Mouse (Mus musculus) ES-E14 (cell line): ENCODE data around the gene Irf2bpl. TPM values are rescaled to one million over a fixed set of nuclear protein-coding genes. Genes with fewer than 3 reads are reported as not detected.
A peak's percentile ranks its signal among the peaks of the same experiment; 100 is the strongest.

Experiments used
- DNase-seq: peaks from one replicate; pipeline ENCODE4 v3.0.0-alpha.2; 2013; ENCODE audit warnings: low read depth, low spot score
- H3K27ac ChIP-seq: 2 replicates; pipeline ENCODE4 v1.5.1; 2012; ENCODE audit warnings: low read depth, mild to moderate bottlenecking, low read length, moderate library complexity, mixed read lengths; ENCODE audit not compliant: poor library complexity, insufficient read depth, severe bottlenecking
- H3K36me3 ChIP-seq: 2 replicates; pipeline ENCODE4 v1.6.1; 2012; ENCODE audit warnings: mild to moderate bottlenecking, low read length, moderate library complexity, mixed read lengths; ENCODE audit not compliant: control insufficient read depth, poor library complexity, insufficient read depth, severe bottlenecking
- H3K4me1 ChIP-seq, 2 experiments: fragments of 150-350 bp in 1 of 2; sonication (generic) in 1 of 2; 2 replicates each; pipeline ENCODE4 v1.6.1; 2012; ENCODE audit warnings: low read length in 2 of 2, mild to moderate bottlenecking in 1 of 2, mixed read lengths in 1 of 2; ENCODE audit not compliant: control insufficient read depth in 2 of 2, insufficient read depth in 2 of 2, poor library complexity in 1 of 2
- H3K4me3 ChIP-seq, 2 experiments: fragments of 150-350 bp in 1 of 2; sonication (generic) in 1 of 2; 2 replicates each; pipeline ENCODE4 v1.5.1; 2012; ENCODE audit warnings: low read length in 2 of 2, low read depth in 1 of 2, mild to moderate bottlenecking in 1 of 2, mixed read lengths in 1 of 2; ENCODE audit not compliant: insufficient read depth in 1 of 2, poor library complexity in 1 of 2, severe bottlenecking in 1 of 2
- H3K9ac ChIP-seq: 2 replicates; pipeline ENCODE4 v1.6.1; 2012; ENCODE audit warnings: low read depth, mild to moderate bottlenecking, low read length, mixed read lengths; ENCODE audit not compliant: poor library complexity, insufficient read depth, severe bottlenecking
- H3K9me3 ChIP-seq: fragments of 150-350 bp; sonication (generic); 2 replicates; pipeline ENCODE4 v1.6.1; 2012; ENCODE audit warnings: low read depth, mild to moderate bottlenecking, low read length; ENCODE audit not compliant: control insufficient read depth, insufficient read depth
- CHD2 ChIP-seq: IDR thresholded peaks from 2 replicates; pipeline ENCODE4 v1.6.1; 2014; ENCODE audit warnings: mild to moderate bottlenecking, low read depth, low read length, inconsistent platforms
- HCFC1 ChIP-seq: IDR thresholded peaks from 2 replicates; pipeline ENCODE4 v1.6.1; 2012; ENCODE audit warnings: low read length, inconsistent platforms, borderline replicate concordance; ENCODE audit not compliant: insufficient read depth
- MAFK ChIP-seq: IDR thresholded peaks from 2 replicates; pipeline ENCODE4 v1.6.1; 2014; ENCODE audit warnings: mild to moderate bottlenecking, low read depth, low read length, inconsistent platforms; ENCODE audit not compliant: insufficient read depth
- ZC3H11A ChIP-seq: IDR thresholded peaks from 2 replicates; pipeline ENCODE4 v1.6.1; 2012; ENCODE audit warnings: low read depth, mild to moderate bottlenecking, inconsistent platforms, low read length, borderline replicate concordance
- ZNF384 ChIP-seq: IDR thresholded peaks from 2 replicates; pipeline ENCODE4 v1.6.1; 2012; ENCODE audit warnings: low read depth, low read length, inconsistent platforms
- in situ Hi-C, 2 experiments: fragments of 600-800 bp; cut with MboI; formaldehyde crosslinking; loops; one replicate each; pipeline ENCODE4 v1.15.1; 2025; ENCODE audit warnings: low sequenced_read_pairs in 2 of 2, inconsistent platforms in 1 of 2; ENCODE audit not compliant: unreplicated experiment in 2 of 2
- total RNA-seq: library from RNA; depleted of rRNA; stranded (reverse); fragments of 300-350 nt; gene quantifications from 2 replicates; pipeline ENCODE4 v1.2.3, GENCODE M21; 2012

The Irf2bpl gene
- total RNA-seq, 1 experiment = 43.2 TPM

GRCm38 (mm10) chr12:86890796-86891301 lies 6.3 kb upstream of the Irf2bpl start:
- no peak for TF ChIP-seq ZC3H11A
- no peak for TF ChIP-seq ZNF384
- no peak for TF ChIP-seq CHD2
- Histone ChIP-seq H3K9ac (peak overlapping the region; percentile 27; the same call in 1 of the 2 replicates), H3K27ac (no peak overlapping the region), H3K4me1 (peaks cover 26% of the 10 kb centered on the region in 2 experiments), H3K9me3 (no peaks in the 10 kb centered on the region), H3K4me3 (peak overlapping the region; percentile 10 to 40; a peak in 3 of 4 replicates), H3K36me3 (no peaks in the 10 kb centered on the region)
- in situ Hi-C loops = no loop called here
- no peak for DNase-seq

GRCm38 (mm10) chr12:86890091-86890720 lies 5.6 kb upstream of the Irf2bpl start:
- no peak for TF ChIP-seq CHD2
- no peak for TF ChIP-seq MAFK
- no peak for TF ChIP-seq ZNF384
- TF ChIP-seq HCFC1 = no peak
- TF ChIP-seq ZC3H11A = no peak
- in situ Hi-C loops = no loop called here
- Histone ChIP-seq H3K4me1 (peaks cover 23% of the 10 kb centered on the region in 2 experiments), H3K9me3 (no peaks in the 10 kb centered on the region), H3K4me3 (peak overlapping the region in 1 of 2 experiments; percentile 40; a peak in 2 of 4 replicates), H3K36me3 (no peaks in the 10 kb centered on the region), H3K27ac (no peak overlapping the region), H3K9ac (no peak overlapping the region)
- DNase-seq = no peak

GRCm38 (mm10) chr12:86889103-86889644 lies 4.6 kb upstream of the Irf2bpl start:
- DNase-seq = no peak
- in situ Hi-C loops = no loop called here
- Histone ChIP-seq H3K4me3 (peak overlapping the region; percentile 37 to 53), H3K27ac (peak overlapping the region; percentile 92), H3K9ac (peak overlapping the region; percentile 54; the same call in 1 of the 2 replicates), H3K36me3 (no peaks in the 10 kb centered on the region), H3K9me3 (no peaks in the 10 kb centered on the region), H3K4me1 (peaks cover 20 to 23% of the 10 kb centered on the region in 2 experiments)
- no peak for TF ChIP-seq ZC3H11A
- no peak for TF ChIP-seq CHD2
- no peak for TF ChIP-seq MAFK
- TF ChIP-seq ZNF384 = no peak
- no peak for TF ChIP-seq HCFC1

- H3K36me3 ChIP-seq = peaks cover 3% of the 10 kb centered on the region; the same call in 1 of the 2 replicates
- TF ChIP-seq CHD2 (peak; percentile 19; the same call in 1 of the 2 replicates), MAFK (no peak), ZNF384 (peak; percentile 93), ZC3H11A (no peak), HCFC1 (no peak)
- DNase-seq = no peak
- H3K9me3 ChIP-seq = no peaks in the 10 kb centered on the region
- H3K27ac ChIP-seq = peak overlapping the region; percentile 92
- in situ Hi-C loops = no loop called here
- H3K4me3 ChIP-seq = peak overlapping the region; percentile 45 to 53
- peak overlapping the region; percentile 66 for H3K9ac ChIP-seq
- peaks cover 19 to 21% of the 10 kb centered on the region in 2 experiments for H3K4me1 ChIP-seq
These were observed 3.8 kb upstream of the Irf2bpl start for GRCm38 (mm10) chr12:86888130-86889069.
